Mouse (Mus musculus) hindbrain, embryonic 15.5 days (tissue): Measurements from ENCODE around the gene Jag2. TPM values are rescaled to one million over a fixed set of nuclear protein-coding genes. Genes with fewer than 3 reads are reported as not detected.

Source experiments
- ATAC-seq: fragments of 200-750 bp; cut with Nextera tagmentation; 2 replicates; pipeline ENCODE4 v1.8.0; 2017; ENCODE audit warnings: low read depth, moderate number of reproducible peaks, moderate TSS enrichment; ENCODE audit not compliant: low FRiP score
- H3K27ac ChIP-seq: fragments of 300-500 bp; sonication (generic); replicated peaks from 2 replicates; pipeline ENCODE4 v1.5.1; 2015; ENCODE audit warnings: mild to moderate bottlenecking, inconsistent platforms
- H3K27me3 ChIP-seq: fragments of 300-500 bp; sonication (generic); 2 replicates; pipeline ENCODE4 v1.6.1; 2015; ENCODE audit warnings: control low read depth, inconsistent platforms
- H3K36me3 ChIP-seq: fragments of 300-500 bp; sonication (generic); 2 replicates; pipeline ENCODE4 v1.6.1; 2015; ENCODE audit warnings: control low read depth, inconsistent platforms
- H3K4me1 ChIP-seq: fragments of 300-500 bp; sonication (generic); replicated peaks from 2 replicates; pipeline ENCODE4 v1.6.1; 2015; ENCODE audit warnings: control low read depth, inconsistent platforms
- H3K4me2 ChIP-seq: fragments of 300-500 bp; sonication (generic); 2 replicates; pipeline ENCODE4 v1.6.1; 2015; ENCODE audit warnings: moderate library complexity, mild to moderate bottlenecking, inconsistent platforms
- H3K4me3 ChIP-seq: fragments of 300-500 bp; sonication (generic); 2 replicates; pipeline ENCODE4 v1.5.1; 2015; ENCODE audit warnings: mild to moderate bottlenecking, inconsistent platforms
- H3K9ac ChIP-seq: fragments of 300-500 bp; sonication (generic); 2 replicates; pipeline ENCODE4 v1.6.1; 2015; ENCODE audit warnings: inconsistent platforms
- H3K9me3 ChIP-seq: fragments of 300-500 bp; sonication (generic); 2 replicates; pipeline ENCODE4 v1.6.1; 2016; ENCODE audit warnings: control low read depth, inconsistent platforms
- WGBS: fragments of 180-500 bp; shearing (Covaris S2); methylation state at CpG from one replicate; pipeline ENCODE4 v1.1.7; 2015; 5-methylcytosine and 5-hydroxymethylcytosine counted together
- microRNA-seq: library from miRNA; unstranded; fragments of <30 nt; microRNA quantifications from one replicate; pipeline ENCODE4, GENCODE M21; 2016
- polyA plus RNA-seq: library from polyadenylated mRNA; unstranded; fragments of >200 nt; fragmentation: Nextera tagmentation; extraction: Ambion mirVana; gene quantifications from 2 replicates; pipeline ENCODE4 v1.2.1, GENCODE M21; 2015

Jag2 gene
- polyA plus RNA-seq, 1 experiment from 2014 or later, result 14.4 TPM

DNA sequence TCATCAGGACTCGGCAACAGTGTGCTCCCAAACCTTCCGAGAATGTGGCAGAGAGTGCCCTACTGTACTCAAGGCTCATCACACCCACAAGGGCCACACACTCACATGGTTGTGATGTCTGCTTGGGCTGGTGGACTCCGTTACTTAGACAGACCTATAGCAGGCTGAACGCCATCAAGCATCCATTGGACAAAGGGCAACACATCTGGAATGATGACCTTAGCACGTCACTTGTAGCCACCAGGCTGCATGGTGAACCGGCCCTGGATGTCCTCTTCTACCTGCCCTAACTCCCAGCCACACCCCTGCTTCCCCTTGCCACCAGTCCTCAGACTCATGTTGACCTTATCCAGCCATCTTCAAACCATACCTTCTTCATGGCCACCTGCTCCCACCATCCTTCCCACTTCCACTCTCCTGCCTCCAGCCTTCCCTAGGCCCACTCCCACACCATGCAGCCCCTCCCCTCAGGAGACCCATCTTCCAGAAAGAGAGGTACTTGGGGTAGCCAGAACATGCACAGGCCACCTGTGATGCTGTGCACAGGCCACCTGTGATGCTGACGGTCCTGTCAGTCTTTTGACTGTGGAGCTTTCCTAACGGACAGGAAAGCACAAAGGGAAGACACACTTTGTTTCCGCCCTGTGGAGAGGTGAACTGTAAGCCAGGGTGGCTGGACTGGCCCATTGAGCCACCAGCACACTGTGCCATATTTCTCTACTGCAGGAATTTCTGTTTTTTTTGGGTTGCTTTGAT is 70.8 kb downstream of the Jag2 start:
- H3K36me3 ChIP-seq, result no peaks in the 10 kb centered on the region
- WGBS, result 95% methylated on average over 9 of the region's 9 CpGs

More for the DNA sequence above, 70.8 kb downstream of the Jag2 start:
- Histone ChIP-seq H3K9me3 (no peaks in the 10 kb centered on the region), H3K4me1 (no peaks in the 10 kb centered on the region), H3K27me3 (no peaks in the 10 kb centered on the region), H3K9ac (no peak overlapping the region), H3K4me3 (no peak overlapping the region), H3K27ac (no peak overlapping the region), H3K4me2 (no peak overlapping the region)
- ATAC-seq, result no peak

Small RNA genes lying within 50 kb of the gene (microRNA-seq; reads per million reads assigned to microRNA genes)
- not detected for gene Mir6941

Other genes starting within 250 kb of the Jag2 start
- gene Cep170b, start 209.3 kb downstream of the Jag2 start, polyA plus RNA-seq, result 45.7 and 48.8 TPM in 2 replicates
- 6.3 and 9.2 TPM in 2 replicates for gene Pld4, start 169.1 kb downstream of the Jag2 start, polyA plus RNA-seq
- 1.8 and 3.3 TPM in 2 replicates for gene Ahnak2, start 127.1 kb downstream of the Jag2 start, polyA plus RNA-seq
- gene Clba1, start 120.8 kb downstream of the Jag2 start, polyA plus RNA-seq, result 21.6 and 22.7 TPM in 2 replicates
- gene Cdca4, start 100.4 kb downstream of the Jag2 start, polyA plus RNA-seq, result 37.3 and 44.6 TPM in 2 replicates
- gene Gpr132, start 61.5 kb downstream of the Jag2 start, polyA plus RNA-seq, result not detected in 2 replicates
- gene Nudt14, start 12.3 kb upstream of the Jag2 start, polyA plus RNA-seq, result 52.3 and 60.9 TPM in 2 replicates
- gene Btbd6, start 46.7 kb upstream of the Jag2 start, polyA plus RNA-seq, result 53.0 and 56.6 TPM in 2 replicates
- gene Brf1, start 70.9 kb upstream of the Jag2 start, polyA plus RNA-seq, result 49.3 and 51.3 TPM in 2 replicates
- 30.2 and 32.3 TPM in 2 replicates for gene Pacs2, start 84.7 kb upstream of the Jag2 start, polyA plus RNA-seq
- not detected in 2 replicates for gene Tex22, start 144.7 kb upstream of the Jag2 start, polyA plus RNA-seq
- gene Mta1, start 168.5 kb upstream of the Jag2 start, polyA plus RNA-seq, result 16.3 and 16.6 TPM in 2 replicates
- 294 and 336 TPM in 2 replicates for gene Crip2, start 210.5 kb upstream of the Jag2 start, polyA plus RNA-seq
- gene Crip1, start 216.5 kb upstream of the Jag2 start, polyA plus RNA-seq, result 29.2 and 34.7 TPM in 2 replicates
- gene Tedc1, start 226.6 kb upstream of the Jag2 start, polyA plus RNA-seq, result 18.3 and 23.6 TPM in 2 replicates